Mouse (Mus musculus): Measurements from ENCODE around the gene Gpr156.

Gene Gpr156

DNA sequence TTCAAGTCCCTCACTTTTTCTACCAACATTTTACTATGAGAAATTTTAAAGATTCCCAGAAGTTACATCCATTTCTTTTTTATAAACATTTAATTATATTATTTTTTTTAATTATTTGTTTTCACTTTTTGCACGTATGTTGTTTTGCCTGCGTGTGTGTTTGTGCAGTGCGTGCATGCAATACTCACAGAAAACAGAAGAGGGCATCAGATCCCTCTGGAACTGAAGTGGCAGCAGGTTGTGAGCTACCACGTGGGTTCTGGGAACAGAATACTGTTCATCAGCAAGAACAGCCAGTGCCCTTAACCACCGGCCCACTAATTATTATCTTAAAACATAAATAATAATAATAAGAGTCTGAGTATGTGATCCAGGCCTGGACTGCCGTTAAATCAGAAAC is 2.7 kb downstream of the Gpr156 start:
- no peak for DNase-seq

DNA sequence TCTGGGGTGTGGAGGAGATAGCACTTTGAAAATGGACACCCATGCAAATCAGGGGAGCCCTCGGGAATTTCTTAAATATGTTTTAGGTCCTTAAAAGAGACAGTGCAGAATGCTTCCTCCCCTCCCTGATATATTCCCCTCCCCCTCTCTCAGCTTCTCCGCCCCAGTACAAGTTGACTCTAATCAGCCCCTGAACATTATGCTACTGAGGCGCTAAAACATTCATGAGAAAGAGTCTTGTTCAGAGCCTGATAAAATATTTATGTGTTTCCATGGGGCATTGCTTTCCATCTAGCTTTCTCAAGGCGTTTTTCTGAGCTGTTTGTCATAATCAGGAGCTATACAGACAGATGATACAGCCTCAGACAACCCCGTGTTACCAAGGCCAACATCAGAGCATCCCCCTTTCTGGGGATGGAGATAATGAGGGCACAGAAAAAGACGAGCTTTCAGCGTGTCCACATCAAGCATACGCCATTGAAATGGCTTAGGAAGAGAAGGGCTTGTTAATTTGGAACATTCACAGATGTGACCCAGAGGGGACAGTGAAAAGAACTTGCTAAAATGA is 4.6 kb downstream of the Gpr156 start:
- no peak for DNase-seq

DNA sequence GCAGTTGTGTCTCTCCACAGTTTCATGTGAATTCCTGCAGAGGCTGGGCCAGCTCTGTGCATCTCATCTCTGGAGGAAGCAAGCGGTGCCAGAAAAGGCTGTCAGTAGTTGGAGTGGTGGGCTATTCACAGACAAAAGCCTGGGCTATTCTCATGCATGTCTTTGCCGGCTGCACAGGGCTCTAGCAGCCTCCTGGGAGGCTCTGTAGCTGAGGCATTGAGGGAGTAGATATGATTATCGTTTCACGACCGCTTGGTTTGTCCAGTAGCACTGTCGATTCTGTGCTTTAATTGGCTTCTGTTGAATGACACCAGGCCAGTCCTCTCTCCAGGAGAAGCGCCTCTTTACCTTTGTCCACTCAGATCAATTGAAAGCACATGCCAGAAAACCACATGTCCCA is 9.8 kb downstream of the Gpr156 start:
- DNase-seq: no peak

DNA sequence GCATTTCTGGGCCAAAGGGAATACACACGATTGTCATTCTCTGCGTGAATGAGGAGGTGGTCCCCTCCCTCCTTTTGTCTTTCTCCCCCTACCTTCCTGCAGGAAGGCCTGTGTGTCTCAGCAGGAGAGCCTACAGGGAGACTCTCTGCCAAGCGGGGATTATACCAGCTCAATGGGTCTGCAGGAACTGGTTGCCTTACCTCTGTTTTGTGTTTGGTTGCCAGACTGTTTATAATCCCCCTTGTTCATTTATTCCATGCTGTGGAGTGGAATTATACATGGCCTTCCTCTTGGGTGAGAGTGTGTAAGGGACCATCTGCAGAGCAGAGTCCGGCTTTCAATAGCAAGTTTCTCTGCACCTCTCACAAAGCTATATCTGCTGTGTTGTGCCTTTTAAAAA is 10.8 kb downstream of the Gpr156 start:
- DNase-seq: no peak

DNA sequence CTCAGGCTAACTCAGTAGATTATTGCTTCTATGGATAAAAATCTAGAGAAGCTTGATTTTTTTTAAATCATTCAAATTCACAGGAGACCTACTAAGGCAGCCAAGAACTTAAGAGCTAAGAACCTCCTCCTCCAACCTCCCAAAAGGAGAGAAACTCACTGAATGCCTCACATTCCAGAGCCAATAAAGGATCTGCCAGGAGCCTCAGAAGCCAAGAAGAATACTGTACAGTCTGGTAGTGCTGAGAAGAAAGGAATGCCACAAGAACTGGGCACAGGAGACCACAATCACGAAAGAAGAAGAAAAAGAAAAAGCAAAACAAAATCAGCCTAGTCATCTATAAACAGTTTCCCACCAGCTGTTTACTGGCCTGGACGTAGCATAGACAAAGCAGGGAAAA is 12.7 kb downstream of the Gpr156 start:
- DNase-seq: no peak

DNA sequence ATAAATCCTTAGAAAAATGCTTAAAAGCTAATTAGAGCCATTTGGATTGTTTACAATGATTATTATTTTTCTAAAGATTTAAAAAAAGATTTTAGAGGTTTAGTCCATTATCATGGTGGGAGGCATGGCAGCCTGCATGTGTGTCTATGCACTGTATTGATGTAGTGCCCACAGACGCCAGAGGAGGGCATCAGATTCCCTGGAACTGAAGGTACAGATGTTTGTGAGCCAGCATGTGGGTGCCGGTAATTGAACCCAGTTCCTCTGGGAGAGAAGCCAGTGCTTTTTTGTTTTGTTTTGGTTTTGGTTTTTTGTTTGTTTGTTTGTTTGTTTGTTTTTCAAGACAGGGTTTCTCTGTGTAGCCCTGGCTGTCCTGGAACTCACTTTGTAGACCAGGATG is 13.3 kb downstream of the Gpr156 start:
- DNase-seq: no peak

DNA sequence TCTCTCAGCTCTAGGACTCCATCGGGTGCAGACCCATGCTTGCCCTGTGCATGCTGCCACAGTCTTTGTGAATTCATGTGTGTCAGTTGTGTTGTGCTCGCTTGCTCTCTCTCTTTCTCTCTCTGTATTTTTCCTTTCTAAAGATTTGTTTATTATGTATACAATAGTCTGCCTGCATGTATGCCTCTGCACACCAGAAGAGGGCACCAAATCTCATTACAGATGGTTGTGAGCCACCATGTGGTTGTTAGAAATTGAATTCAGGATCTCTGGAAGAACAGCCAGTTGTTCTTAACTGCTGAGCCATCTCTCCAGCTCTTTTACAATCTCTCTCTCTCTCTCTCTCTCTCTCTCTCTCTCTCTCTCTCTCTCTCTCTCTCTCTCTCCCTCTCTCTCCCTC is 18.6 kb downstream of the Gpr156 start:
- no peak for DNase-seq

DNA sequence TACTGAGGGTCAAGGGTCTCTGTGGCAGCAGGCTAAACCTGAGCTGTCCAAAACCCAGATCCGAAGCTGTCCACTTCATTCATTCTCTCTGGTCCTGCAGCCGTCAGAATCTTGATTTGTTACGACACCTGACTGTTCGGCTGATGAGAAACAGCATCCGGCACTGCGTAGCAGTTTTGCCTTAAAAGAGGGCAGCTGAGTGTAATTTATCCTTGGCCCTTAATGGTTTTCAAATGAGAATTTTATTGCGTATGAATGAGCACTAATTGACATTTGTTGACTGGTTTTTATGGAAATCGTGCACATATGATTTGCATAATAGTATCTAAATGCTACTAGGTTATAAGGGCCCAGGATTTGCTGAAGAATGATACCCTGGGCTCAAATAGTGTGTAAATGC is 21.0 kb downstream of the Gpr156 start:
- DNase-seq: no peak

DNA sequence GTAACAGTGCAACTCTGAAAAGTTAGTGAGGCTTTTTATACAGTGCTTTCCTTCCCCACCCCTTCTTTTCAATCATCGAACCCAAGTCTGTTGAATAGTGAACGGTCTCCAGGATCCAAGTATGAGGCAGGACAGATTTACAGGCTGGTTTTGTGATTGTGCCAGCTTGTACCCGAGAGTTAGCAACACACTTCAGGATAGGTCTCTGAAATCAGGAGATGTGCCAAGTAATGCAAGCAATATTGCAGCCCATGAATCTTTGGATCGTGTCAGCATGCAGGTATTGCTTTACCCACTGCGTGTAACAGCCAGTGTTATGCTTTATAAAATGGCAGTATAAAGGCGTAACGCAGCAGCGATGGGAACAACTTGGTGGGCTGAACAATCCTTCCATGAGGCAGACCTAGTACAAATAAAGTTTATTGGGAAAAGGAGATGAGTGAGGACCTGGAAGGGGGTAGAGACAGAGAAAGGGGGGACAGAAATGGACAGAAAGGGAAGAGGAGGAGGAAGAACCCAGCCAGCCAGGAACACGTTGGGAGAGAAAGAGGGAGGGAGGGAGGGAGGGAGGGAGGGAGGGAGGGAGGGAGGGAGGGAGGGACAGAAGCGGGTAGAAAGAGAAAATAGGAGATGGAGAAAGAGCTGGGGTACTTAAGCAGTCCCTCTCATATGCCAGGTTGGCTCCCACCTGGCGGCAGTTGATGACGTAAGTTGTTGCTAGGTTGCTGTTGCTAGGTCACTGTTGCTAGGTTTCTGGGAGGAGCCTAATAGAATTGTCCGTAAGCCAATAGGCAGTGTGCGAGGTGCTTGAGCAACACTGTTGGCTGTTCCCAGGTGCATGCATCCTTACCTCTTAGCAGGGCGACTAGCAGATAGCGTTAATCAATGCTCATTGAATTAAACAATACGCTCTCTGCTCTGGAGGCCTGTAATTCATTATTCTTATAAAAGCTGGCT is 22.1 kb downstream of the Gpr156 start:
- DNase-seq: peak; percentile 58

DNA sequence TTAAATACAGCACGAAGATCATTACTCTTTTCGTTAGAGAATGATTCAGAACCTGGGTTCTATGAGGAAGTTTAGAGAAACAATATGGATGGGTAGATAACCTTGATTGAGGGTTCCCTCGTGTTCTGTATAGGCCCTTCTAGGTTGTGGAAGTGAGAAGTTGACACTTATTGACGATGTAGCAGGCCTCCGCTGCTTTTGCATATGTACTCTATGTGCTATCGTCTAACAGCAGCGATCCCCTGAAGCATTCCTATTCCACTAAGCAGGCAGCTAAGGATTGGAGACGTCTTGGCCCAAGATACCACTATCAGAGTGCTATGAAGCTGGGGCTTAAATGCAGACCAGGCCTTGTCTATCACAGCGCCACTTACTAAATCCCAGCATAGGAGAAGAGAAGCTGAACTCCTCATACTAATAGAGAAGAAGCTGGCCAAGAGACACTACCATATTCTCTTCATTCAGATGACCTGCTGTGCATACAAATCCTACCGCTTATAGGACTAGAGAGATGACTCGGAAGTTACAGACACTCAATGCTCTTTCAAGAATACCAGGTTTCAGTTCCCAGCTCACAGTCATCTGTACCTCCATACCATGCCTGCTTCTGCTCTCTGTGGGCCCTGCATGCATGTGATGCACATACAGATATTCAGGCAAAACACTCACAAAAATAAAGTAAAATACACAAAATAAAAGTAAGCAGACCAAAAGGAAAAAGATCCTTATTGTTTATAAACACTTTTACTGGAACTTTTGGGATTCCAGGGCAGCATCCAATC is 23.0 kb downstream of the Gpr156 start:
- no peak for DNase-seq

DNA sequence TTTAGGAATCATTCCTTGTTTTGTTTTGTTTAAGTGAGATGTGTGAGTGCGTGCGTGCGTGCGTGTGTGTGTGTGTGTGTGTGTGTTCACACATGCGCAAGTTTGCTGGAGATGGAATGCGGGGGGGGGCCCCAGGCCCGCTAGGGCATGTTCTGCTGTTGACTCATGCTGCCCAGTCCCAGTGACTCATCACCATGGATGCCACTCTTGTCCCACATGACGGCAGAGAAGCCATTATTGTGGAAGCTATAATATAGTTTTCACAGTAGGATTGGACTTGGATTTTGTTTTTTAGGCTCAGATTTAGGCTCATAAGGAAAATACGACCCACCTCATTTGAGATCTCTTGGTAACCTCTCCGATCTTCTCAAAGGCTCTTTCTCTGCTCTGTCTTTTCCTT is 24.0 kb downstream of the Gpr156 start:
- peak; percentile 33 for DNase-seq

DNA sequence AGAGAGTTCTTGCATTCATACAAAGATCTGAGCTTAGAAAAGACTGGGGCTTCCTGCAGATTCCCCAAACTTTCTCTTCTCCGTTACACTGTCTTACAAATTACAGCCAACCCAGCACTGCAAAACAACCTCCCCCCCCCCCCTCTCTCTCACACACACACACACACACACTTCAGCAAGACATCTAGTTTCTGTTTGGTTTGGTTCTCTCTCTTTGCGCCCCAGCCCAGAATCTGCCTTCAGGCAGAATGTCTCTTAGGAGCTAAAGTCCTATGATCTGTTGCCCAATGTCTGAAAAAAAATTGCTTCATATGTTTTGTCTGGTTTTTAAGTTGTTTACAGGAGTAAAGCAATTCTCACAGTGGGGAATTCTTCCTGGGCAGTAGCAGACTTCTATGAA is 27.4 kb downstream of the Gpr156 start:
- peak; percentile 56 for DNase-seq

DNA sequence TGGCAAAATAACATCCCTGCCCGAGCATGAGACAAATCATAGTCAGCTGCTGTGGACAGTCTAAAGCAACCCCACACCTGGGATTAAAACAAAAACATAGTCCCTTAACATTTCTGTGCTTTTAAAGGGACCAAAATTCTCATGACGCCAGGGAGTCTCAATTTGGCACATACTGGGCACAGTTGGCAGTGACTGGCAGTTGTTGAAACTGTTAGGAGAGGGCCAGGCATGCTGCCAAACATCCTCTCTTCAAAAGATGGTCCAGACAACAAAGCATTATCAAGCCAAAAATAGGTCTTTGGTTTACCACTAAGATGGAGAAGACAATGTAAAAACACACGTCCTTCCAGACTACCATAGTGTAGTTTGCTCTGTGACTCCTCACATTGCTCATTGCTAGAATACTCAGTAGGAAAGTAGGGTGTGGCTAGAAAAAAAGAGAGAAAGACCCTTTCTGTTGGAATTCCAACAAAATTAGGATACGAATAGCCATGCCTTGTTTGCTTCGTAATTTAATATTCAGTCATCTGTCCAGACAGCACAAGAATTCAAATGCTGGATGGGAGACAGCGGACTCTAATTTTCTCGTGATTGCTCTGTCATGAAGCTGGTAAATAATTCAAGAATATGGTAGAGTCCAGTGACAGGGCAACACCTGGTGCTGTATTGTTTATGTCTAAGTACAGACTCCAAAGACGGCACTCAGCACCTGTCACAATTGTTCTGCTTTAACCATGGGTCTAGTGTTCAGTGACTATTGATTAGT is 28.9 kb downstream of the Gpr156 start:
- no peak for DNase-seq

DNA sequence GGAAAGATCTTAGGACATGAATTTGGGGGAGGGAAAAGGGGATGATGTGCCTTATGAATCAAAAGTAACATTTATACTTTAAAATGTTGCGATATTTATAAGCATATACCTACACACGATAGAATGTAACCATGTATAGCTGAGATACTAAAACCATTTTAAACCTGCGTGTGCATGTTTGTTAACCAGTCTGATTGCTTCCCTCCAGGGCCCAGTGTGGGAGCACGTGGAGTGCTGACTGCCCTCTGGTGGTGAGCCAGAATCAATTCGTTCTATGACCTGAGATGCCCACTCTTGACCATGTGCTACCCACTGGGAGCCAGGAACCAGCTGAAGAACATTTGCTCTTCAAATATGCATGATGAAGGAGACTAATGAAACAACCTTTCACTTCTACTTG is 30.9 kb downstream of the Gpr156 start:
- peak; percentile 75 for DNase-seq

DNA sequence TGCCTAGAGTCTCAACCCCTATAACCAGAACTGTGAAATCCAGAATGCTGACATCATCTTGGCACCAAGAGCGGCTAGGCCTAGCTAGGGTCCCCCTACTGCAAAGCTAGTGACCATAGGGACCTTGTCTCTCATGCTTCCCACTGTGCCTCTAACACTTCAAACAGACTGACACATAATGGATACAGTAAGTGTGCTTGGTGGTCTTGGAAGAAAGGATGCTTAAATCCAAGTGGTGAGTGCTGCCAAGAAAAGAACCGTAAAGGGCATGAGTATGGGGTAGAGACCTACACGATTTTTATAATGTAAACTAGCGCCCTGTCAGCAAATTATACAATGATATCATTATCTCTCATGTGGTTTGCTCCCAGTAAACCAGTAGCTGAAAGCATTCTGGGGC is 32.1 kb downstream of the Gpr156 start:
- no peak for DNase-seq

DNA sequence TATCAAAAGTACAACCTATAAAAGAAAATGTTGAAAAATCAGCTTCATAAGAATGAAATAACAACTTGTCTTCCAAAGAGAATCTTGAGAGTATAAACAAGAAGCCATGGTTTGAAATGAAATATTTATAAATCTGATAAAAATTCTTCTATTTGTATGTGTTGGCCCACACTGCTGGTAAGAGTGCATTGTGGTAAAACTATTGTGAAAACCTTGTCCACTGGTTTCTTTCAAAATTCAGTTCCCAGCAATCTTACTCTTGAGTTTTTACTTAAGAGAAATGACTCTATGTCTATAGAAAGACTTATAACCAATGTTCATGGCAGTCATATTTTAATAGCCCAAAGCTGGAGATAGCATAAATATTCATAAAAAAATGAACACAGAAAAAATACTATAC is 34.9 kb downstream of the Gpr156 start:
- no peak for DNase-seq

DNA sequence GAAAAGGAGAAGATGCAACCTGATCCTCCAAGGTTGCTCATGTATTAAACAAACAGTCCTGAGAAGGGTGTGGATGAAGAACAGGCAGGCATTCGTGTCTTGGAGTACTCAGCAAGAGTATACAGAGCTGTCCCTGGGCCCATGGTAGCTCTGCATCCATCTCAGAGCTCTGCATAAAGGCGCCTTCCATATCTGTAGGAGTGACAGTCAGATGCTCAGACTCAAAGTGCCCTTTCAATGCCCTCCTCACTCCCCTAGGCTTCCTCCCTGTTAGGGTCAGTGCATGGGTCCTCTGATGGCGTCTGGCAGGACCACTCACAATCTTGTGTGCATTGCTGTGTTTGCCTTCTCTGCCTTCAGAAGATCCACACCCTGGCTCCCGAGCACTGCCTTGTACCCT is 36.9 kb downstream of the Gpr156 start:
- DNase-seq: no peak

DNA sequence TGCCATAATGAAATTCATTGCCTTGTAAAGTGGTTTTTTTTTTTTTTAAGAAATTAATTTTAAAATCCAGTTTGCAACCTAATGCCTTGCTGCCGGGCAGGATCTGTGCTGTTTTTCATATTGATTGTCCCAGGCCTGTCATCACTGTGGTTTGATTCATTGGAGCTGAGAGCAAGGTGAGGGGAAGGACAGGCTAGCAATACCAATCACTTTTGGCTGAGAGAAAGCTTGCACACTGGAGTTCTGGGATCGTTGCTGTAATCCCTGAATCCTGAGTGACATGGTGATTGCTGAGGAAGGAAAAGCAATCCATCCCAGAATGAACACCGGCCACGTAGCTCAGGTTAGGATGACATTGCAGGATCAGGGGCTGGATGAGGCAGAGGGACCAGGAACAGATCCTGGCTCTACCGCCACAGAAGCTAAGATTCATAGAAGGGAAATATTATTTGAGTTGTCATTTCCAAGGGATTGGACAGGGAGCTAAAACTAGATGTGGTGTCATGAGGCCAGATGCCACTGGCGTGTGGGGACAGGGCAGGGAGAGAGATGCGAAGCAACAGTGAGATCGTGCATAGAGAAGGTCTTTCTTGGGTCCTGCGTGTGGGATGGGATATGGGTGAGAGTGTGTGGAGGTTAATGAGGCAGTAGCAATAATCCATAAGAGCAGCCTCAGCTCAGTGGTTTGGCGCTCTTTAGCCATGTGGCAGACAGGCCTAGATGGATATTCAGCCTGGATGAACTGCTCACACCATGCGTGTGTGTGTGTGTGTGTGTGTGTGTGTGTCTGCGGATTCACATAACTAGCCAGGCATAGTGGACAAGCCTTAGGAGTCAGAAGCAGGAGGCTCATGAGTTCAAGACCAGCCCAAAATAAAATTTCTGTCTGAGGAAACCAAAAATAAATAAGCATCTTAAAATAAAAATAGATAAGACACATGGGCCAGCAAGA is 38.0 kb downstream of the Gpr156 start:
- DNase-seq: no peak

DNA sequence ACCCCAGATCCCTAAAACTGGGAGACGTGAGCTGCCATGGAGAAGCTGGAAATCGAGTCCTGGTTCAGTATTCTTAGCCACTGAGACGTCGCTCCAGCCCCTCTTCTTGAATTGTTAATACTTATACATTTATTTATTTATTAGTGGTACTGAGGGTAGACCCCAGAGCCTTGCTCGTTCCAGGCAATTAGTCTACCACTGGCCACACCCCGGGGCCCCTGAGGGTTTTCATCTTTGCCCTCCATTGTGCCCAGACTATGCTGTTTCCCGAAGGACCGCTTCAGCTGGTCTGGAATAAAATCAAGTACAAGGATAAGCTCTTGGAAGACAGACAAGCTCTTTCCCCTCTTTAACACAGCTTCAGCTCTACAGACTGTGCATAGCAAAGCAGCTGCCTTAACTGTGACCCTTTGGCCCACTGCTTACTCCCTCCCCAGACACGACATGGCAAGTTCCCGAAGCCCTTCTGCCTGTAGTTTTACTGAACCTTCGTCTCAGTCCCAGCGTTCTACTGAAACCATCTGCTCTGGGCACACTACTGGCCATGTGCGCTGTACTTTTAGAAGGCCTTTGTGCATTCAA is 39.1 kb downstream of the Gpr156 start:
- DNase-seq: no peak

DNA sequence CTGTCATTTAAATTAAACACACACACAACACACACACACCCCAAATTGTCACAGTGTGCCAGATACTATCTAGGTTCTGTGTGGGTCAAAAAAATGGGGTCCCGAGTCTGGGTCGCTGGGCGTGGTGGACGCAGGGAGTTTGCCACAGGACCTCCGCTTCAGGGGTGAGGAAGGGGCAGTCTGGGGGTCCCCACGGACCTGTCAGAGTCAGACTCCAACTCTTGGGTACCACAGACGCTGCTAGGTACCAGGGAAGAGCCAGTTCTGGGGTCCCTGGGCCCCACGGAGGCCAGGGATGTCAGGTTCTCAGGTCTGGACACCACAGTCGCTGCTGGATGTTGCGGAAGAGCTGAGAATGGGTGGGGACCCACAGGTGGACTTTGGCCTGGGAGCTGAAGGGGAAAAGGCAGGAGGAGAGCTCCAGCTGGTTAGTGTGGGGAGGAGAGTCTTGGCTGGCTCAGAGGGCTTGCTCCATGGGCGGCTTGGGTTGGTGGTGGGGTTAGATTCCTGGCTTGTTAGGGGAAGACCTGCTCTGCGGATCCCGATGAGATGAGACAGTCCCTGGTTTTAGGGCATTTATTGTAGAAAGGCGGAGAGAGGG is 39.9 kb downstream of the Gpr156 start:
- DNase-seq: no peak

DNA sequence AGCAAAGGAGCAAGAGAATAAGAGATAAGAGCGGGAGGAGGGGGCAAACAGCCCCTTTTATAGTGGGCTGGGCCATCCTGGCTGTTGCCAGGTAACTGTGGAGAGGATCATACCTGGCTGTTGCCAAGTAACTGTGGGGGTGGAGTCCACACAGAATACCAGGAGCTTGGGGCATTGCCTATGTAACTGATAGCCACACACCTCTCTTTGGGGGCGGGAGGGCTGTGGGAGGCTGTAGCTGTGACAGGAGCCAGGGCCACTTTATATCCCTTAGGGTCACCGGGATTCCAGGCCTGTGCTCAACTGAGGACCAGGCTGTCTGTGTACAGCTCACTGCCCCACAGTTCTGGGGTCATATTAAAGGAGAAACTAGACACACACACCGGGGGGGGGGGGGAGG is 40.5 kb downstream of the Gpr156 start:
- DNase-seq: no peak
